Mouse (Mus musculus): ENCODE measurements around the gene S1pr4. TPM values are rescaled to one million over a fixed set of nuclear protein-coding genes. Genes with fewer than 3 reads are reported as not detected.

The S1pr4 gene
- 0.28 and 0.51 TPM in 2 replicates for polyA plus RNA-seq (2016; fragmentation: Nextera tagmentation; extraction: Ambion mirVana)

DNA sequence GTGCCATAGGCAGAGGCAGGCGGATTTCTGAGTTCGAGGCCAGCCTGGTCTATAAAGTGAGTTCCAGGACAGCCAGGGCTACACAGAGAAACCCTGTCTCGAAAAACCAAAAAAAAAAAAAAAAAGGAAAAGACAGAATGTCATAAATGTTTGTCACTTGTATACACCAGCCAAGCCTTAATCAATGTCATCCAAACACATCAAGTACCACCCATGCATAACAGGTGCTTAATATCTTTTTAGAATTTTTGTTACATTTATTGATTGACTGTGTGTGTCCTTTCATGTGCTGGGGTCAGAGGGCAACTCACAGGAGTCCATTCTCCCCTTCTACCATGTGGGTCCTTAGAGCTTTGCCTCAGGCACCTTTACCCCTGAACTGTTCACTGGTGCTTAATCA, at the start of gene S1pr4:
S1pr4 (minus strand) TSS at position 101 of the 400 bp plus-strand sequence.
- DNase-seq (ENCODE audit: low spot score) = no peak
- Histone ChIP-seq H3K4me1 (peaks cover 25% of the 10 kb centered on the region), H3K36me3 (replicated peaks) (no peaks in the 10 kb centered on the region), H3K27me3 (replicated peaks; ENCODE audit: low read depth, poor library complexity, severe bottlenecking) (peaks cover 12% of the 10 kb centered on the region), H3K27ac (replicated peaks) (no peak within 1 kb of the TSS), H3K9me3 (no peaks in the 10 kb centered on the region), H3K4me3 (no peak within 1 kb of the TSS)
- 84% methylated on average over 3 of the region's 3 CpGs for WGBS

GRCm38 (mm10) chr10:81548944-81549343, 49.0 kb upstream of the S1pr4 start:
- H3K27ac ChIP-seq (replicated peaks) = no peak overlapping the region
- no peaks in the 10 kb centered on the region for H3K36me3 ChIP-seq (replicated peaks)
- no peaks in the 10 kb centered on the region for H3K27me3 ChIP-seq (replicated peaks; ENCODE audit: low read depth, poor library complexity, severe bottlenecking)
- H3K4me3 ChIP-seq = no peak overlapping the region
- no peak for DNase-seq (ENCODE audit: low spot score)
- H3K4me1 ChIP-seq = peaks cover 17% of the 10 kb centered on the region
- peaks cover 3% of the 10 kb centered on the region; the same call in 1 of the 2 replicates for H3K9me3 ChIP-seq
- WGBS = 73% methylated on average over 5 of the region's 5 CpGs

DNA sequence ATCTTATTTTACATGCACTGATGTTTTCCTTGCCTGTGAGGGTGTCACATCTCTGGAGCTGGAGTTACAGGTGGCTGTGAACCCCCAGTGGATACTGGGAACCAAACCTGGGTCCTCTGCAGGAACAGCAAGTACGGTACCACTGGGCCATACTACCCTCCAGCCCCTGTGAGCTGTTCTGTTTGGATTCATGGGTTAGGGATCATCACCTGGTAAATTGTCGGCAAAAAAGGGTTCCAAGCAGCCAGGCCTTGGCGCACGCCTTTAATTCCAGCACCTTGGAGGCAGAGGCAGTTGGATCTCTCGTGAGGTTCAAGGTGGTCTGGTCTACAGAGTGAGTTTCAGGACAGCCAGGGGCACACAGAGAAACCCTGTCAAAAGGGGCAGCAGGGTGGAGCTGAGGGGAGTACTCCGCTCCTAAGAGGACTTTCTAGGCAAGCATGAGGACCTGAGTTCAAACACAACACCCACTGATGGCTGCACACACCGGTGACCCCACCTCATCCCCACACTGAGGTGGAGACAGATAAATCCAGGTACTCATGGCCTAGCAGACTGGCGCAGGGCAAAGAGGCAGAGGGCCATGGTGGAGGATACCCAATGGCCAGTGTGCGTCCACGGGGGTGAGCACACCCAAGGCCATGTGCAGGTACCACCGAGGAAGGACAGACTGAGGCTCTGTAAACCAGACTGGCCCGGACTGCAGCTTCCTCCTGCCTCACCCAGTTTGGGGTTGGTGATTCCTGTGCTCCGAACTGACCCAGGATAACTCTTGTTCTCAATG, 47.0 kb upstream of the S1pr4 start:
- no peaks in the 10 kb centered on the region for H3K9me3 ChIP-seq
- H3K27me3 ChIP-seq (replicated peaks; ENCODE audit: low read depth, poor library complexity, severe bottlenecking) = no peaks in the 10 kb centered on the region
- peaks cover 37% of the 10 kb centered on the region for H3K4me1 ChIP-seq
- 89% methylated on average over 13 of the region's 13 CpGs for WGBS
- no peak overlapping the region for H3K27ac ChIP-seq (replicated peaks)
- H3K36me3 ChIP-seq (replicated peaks) = peaks cover 9% of the 10 kb centered on the region
- DNase-seq (ENCODE audit: low spot score) = no peak
- H3K4me3 ChIP-seq = no peak overlapping the region

DNA sequence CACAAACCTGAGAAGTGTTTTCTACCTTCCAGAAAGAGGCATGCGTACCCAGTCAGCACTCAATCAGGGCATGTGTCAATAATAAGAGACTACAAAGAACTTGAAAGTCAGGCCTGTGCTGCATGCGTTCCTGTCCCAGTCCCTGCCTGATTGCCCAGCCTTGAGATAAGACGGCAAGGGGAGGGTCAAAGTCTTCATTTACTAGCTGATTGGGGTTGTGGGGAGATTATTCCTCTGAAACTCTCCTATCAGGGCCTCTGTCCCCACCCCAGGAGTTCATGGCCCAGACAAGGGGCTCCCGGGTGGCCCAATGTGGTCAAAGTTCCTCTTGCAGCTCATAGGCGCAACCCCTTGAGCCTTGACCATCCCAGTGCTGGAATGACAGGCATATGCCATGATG, 46.4 kb upstream of the S1pr4 start:
- Histone ChIP-seq H3K27me3 (replicated peaks; ENCODE audit: low read depth, poor library complexity, severe bottlenecking) (no peaks in the 10 kb centered on the region), H3K4me3 (no peak overlapping the region), H3K4me1 (peaks cover 37% of the 10 kb centered on the region), H3K27ac (replicated peaks) (peak overlapping the region; percentile 44; the same call in 1 of the 2 replicates), H3K9me3 (no peaks in the 10 kb centered on the region), H3K36me3 (replicated peaks) (peaks cover 12% of the 10 kb centered on the region)
- 83% methylated on average over 5 of the region's 5 CpGs for WGBS
- no peak for DNase-seq (ENCODE audit: low spot score)

DNA sequence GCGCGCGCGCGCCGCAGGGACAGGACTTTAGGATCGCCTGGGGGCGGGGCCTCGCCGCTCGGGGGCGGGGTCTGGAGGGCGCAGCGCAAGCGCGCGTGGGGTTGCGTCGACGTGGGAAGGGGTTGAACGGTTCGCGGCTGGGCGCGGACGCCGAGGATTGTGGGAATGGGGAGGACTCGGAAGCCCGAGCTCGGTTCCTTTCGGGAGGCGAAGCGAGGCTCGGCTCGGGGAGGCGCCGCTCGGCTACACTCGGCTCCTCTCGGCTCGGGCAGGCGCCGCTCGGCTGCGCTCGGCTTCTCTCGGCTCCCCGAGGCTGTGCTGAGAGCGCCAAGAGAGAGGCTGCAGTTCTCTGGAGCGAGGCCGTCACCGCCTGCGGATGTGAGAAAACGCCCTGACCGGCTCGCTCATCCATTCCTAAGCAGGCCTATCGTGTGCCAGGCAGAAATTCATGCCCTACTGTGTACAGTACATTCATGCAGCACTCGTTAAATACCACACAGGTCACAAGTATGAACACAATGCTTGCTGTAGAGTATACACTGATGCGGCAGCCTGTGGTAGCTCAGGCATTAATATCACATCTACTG, 45.3 kb upstream of the S1pr4 start, which contains the start of gene Gna11:
Gna11 (minus strand) TSS at position 30 of the 587 bp plus-strand sequence.
- Histone ChIP-seq H3K27me3 (replicated peaks; ENCODE audit: low read depth, poor library complexity, severe bottlenecking) (no peaks in the 10 kb centered on the region), H3K36me3 (replicated peaks) (peaks cover 21% of the 10 kb centered on the region), H3K27ac (replicated peaks) (peak within 1 kb of the TSS; percentile 93), H3K9me3 (no peaks in the 10 kb centered on the region), H3K4me3 (peak within 1 kb of the TSS; percentile 80), H3K4me1 (peaks cover 39% of the 10 kb centered on the region)
- 1% methylated on average over 59 of the region's 59 CpGs for WGBS
- peak; percentile 100 for DNase-seq (ENCODE audit: low spot score)

GRCm38 (mm10) chr10:81544296-81545160, 44.6 kb upstream of the S1pr4 start:
- H3K36me3 ChIP-seq (replicated peaks) = peaks cover 28% of the 10 kb centered on the region
- H3K27ac ChIP-seq (replicated peaks) = peak overlapping the region; percentile 93
- H3K4me1 ChIP-seq = peaks cover 39% of the 10 kb centered on the region
- no peaks in the 10 kb centered on the region for H3K27me3 ChIP-seq (replicated peaks; ENCODE audit: low read depth, poor library complexity, severe bottlenecking)
- no peaks in the 10 kb centered on the region for H3K9me3 ChIP-seq
- peak overlapping the region; percentile 80 for H3K4me3 ChIP-seq
- WGBS = under 1% methylated on average over 93 of the region's 93 CpGs
- no peak for DNase-seq (ENCODE audit: low spot score)

DNA sequence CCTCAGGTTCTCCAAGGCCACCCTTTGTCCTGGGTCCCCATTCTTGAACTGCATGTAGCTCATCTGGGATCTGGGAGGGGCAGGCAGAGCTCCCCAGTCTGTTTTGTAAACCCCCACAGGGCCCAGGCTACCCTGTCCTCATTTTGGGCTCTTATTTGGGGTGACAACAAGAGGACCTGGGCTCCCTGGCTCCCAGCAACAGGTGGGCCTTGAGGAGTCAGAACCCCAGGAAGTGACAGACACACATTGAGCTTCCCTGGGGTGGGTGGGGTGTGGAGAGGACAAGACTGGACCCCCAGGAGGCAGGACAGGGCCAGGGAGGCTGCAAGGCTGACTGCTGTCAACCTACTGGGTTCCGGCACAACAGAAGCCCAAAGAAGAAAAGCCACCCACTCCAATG, 43.7 kb upstream of the S1pr4 start:
- DNase-seq (ENCODE audit: low spot score) = no peak
- no peaks in the 10 kb centered on the region for H3K27me3 ChIP-seq (replicated peaks; ENCODE audit: low read depth, poor library complexity, severe bottlenecking)
- peak overlapping the region; percentile 80 for H3K4me3 ChIP-seq
- H3K9me3 ChIP-seq = no peaks in the 10 kb centered on the region
- H3K27ac ChIP-seq (replicated peaks) = no peak overlapping the region; the same call in 1 of the 2 replicates
- H3K36me3 ChIP-seq (replicated peaks) = peaks cover 37% of the 10 kb centered on the region
- H3K4me1 ChIP-seq = peaks cover 39% of the 10 kb centered on the region
- WGBS = 67% methylated on average over 1 of the region's 1 CpGs

DNA sequence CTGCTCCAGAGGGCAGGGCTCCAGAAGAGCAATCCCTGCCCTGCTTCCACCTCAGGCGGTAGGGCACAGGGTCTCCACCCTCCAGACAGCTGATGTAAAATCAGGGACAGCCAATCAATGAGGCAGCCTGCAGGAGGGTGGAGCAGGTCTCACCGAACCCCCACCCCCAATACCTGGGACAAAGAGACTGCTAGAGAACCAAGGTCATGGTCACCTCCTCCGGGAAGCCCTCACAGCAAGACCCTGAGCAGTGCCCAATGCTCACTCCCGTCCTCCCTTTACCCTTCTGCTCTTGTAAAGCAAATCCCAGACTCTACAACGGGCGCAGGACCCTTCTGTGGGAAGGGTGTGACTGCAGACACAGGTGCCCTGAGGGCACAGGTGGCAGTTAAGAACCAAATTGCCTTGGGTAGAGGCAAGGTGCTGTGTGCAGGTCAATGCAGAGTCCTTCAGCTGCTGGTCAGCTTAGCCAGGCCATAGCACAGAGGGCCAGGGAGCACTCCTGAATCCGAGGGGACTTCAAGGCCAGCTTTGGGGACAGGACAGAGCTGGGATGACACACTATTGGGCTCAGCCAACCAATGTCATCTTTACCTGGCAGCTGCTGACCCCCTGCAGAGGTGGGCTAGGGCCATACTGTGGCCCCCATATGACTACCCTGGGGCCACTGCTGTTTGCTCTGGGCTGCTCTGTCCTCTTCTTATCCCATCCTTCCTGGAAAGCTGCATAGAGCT, 43.0 kb upstream of the S1pr4 start:
- H3K36me3 ChIP-seq (replicated peaks) = peaks cover 41% of the 10 kb centered on the region
- 72% methylated on average over 7 of the region's 7 CpGs for WGBS
- no peaks in the 10 kb centered on the region for H3K27me3 ChIP-seq (replicated peaks; ENCODE audit: low read depth, poor library complexity, severe bottlenecking)
- no peak overlapping the region for H3K27ac ChIP-seq (replicated peaks)
- H3K9me3 ChIP-seq = no peaks in the 10 kb centered on the region
- DNase-seq (ENCODE audit: low spot score) = no peak
- peaks cover 39% of the 10 kb centered on the region for H3K4me1 ChIP-seq
- H3K4me3 ChIP-seq = peak overlapping the region; percentile 80

DNA sequence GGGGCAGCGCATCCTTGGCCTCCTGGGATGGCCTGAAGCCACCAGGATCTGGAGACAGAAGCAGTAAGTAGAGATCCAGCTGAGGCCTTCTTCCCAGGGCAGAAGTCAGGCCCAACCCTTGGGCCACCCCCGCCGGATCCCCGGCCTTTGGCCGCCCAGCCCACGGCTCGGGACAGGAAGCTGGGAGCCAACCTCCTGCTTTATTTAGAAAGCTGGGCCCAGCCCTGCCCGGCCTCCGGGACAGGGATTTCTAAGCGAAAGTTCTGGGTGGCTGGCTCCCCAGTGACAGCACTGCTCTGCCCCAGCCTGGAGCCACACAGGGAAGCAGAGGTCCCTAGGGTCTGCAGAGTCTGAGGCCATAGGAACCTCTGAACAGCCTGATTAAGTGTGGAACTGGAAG, 41.9 kb upstream of the S1pr4 start:
- peaks cover 51% of the 10 kb centered on the region for H3K36me3 ChIP-seq (replicated peaks)
- H3K4me1 ChIP-seq = peaks cover 39% of the 10 kb centered on the region
- H3K27ac ChIP-seq (replicated peaks) = no peak overlapping the region
- H3K27me3 ChIP-seq (replicated peaks; ENCODE audit: low read depth, poor library complexity, severe bottlenecking) = no peaks in the 10 kb centered on the region
- 77% methylated on average over 10 of the region's 10 CpGs for WGBS
- no peaks in the 10 kb centered on the region for H3K9me3 ChIP-seq
- no peak for DNase-seq (ENCODE audit: low spot score)
- H3K4me3 ChIP-seq = peak overlapping the region; percentile 2; the same call in 1 of the 2 replicates

DNA sequence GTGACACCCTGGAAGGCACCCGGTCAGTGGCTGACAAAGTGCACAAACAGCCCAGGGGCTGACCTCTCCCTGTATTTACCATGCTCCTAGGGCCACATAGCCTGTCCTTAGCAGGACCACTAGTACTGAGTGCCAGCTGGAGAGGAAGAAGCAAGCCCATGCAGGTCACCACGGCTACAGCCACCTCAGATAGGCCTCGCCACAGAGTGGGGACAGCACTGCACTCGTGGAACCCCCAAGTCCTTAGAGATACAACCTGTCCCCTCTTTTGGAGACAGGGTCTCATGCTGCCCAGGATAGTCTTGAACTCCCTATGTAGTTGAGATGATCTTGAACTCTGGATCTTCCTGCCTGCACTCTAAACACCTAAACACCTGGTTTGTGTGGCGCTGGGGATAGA, 41.4 kb upstream of the S1pr4 start:
- Histone ChIP-seq H3K9me3 (no peaks in the 10 kb centered on the region), H3K36me3 (replicated peaks) (peaks cover 54% of the 10 kb centered on the region), H3K27ac (replicated peaks) (no peak overlapping the region), H3K27me3 (replicated peaks; ENCODE audit: low read depth, poor library complexity, severe bottlenecking) (no peaks in the 10 kb centered on the region), H3K4me3 (0 out of 2 replicates have a peak overlapping the region, but pooled peaks have one; percentile 2), H3K4me1 (peaks cover 39% of the 10 kb centered on the region)
- 90% methylated on average over 5 of the region's 5 CpGs for WGBS
- DNase-seq (ENCODE audit: low spot score) = no peak

DNA sequence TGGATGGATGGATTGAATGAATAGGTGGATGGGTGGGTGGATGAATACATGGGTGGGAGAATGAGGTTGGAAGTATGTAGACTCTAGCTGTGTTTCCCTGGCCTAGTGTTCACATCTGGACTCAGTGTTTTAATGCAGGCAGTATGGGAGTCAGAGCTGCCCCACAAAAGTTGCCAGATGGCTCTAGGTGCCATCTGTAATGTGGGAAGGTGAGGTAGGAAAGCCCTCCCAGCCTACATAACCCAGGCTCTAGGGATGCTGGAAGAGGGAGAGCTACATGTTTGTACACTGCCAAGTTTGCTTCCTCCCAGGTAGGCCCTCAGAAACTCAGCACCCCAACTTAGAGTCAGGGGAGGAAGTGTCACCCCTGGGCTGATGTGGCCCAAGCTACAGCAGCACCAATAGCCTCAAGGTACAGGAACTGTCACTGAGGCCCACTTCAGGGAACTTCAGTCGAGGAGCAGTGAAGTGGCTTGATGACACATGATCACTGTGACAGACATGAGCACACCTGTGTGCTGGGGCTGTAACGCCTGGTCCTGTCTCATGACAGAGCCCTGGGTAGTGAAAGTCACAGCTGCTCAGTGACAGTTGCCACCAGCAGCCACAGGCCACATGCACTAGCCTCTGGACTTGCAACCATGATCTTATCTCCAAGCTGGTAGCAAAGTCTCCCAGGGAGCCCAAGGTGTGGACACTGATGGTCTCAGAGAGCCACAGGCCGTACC, 38.6 kb upstream of the S1pr4 start:
- H3K4me3 ChIP-seq = no peak overlapping the region
- no peak for DNase-seq (ENCODE audit: low spot score)
- H3K36me3 ChIP-seq (replicated peaks) = peaks cover 74% of the 10 kb centered on the region
- H3K4me1 ChIP-seq = peaks cover 36% of the 10 kb centered on the region
- H3K27me3 ChIP-seq (replicated peaks; ENCODE audit: low read depth, poor library complexity, severe bottlenecking) = no peaks in the 10 kb centered on the region
- no peaks in the 10 kb centered on the region for H3K9me3 ChIP-seq
- 83% methylated on average over 3 of the region's 3 CpGs for WGBS
- no peak overlapping the region for H3K27ac ChIP-seq (replicated peaks)

All from embryonic facial prominence, embryonic 10.5 days (tissue).